Mouse (Mus musculus): Measurements from ENCODE around the gene Kcnip4.
A peak's percentile ranks its signal among the peaks of the same experiment; 100 is the strongest.

The Kcnip4 gene

DNA sequence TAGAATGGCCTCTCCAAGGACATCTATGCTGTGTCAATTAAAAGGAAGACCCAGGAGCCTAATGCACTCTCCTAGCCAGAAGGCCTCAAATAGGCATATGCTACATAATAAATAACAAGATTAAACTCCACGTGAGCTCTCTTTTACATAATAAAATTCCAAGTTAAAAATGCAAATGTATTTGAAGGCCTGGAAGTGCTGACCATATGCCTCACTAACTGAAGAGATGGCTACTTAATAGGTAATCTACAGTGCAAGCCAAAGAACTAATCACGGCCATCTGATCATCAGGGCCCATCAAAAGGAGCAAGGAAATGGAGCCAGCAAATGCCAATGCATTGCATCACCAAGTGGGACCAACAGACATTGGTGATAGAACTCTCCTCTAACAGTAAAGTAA lies 277.6 kb downstream of the Kcnip4 start:
- DNase-seq (ENCODE audit: low spot score): no peak

DNA sequence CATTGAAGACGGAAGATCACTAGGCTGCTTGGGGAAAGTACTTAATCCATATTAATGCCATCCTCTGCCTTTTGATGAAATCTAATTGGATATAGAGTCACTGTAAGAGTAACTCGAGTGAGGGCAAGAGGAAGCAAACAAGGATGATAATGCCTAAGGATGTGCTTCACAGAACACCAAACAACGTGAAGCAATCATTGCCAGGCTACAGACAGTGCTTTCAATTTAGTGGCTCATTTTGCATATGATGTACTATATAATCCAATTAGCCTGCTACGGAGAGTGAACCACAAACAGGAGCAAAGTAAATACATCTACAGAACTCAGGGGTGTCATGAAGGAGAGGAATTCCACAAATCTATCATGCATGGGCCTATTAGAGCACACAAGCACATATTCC lies 280.3 kb downstream of the Kcnip4 start:
- no peak for DNase-seq (ENCODE audit: low spot score)

DNA sequence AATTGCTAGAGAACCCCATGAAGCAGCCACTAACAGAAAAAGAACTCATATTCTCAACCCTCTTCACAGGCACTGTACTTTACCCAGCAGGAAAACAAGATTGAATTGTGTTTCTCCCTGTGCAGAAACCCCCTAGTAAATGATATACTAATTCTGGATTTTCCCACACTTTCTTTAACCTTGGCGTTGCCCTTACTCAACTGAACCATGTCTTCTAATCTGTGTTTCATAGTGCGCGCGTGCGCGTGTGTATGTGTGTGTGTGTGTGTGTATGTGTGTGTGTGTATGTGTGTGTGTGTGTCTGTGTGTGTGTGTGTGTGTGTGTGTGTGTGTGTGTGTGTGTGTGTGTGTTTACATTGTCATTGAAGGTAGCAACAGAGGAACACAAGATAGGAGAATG lies 283.0 kb downstream of the Kcnip4 start:
- DNase-seq (ENCODE audit: low spot score): no peak

- DNase-seq (ENCODE audit: low spot score): peak; percentile 1
Measured at GRCm38 (mm10) chr5:49201164-49201756, 323.4 kb downstream of the Kcnip4 start.

DNA sequence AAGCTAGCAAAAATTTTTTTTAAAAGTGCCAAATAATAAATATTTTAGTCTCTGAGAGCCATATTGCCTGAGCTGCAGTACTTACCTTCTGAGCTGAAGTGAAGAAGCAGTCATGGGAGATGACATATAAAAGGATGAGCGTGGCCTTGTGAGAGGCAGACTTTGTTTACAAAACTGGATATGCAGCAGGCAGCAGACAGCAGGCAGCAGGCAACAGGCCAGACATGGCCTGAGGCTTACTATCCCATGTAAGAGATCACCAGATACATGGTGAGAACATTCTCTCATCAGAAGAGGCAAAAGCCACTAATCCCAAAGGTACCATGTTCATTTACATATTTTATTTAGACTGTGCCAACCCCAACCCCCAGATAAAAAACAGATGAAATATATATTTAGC lies 336.5 kb downstream of the Kcnip4 start:
- DNase-seq (ENCODE audit: low spot score): no peak

DNA sequence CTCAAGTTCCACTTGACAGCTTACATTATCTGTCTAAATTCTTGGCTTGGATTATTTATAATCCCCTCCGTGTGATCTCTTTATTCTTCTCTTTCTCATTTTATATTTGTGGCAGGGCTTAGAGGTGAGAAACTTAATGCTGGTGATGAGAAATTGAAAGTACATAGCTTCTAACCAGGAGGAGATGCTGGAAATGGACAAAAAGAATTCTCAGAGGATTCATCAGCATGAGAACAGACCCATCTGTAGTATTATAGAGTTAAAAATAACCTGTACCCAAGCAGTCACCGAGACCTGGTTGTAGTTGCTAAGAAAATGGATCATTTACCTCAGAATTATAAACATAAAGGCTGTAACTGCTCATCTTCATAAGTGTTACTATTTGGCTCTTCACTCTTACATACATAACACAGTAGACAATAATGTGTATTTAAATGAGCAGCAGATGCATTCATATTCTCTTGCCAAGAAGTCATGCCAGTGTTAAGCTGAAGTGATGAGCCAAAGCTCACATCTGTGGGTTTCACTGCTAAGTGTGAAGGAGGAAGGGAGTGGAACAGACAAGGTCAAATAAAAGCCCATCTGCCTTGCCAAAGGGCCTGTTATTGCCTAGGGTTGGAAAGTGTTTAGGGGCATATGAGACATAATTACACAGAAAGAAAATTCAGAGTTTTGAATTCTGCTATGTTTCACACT lies 374.4 kb downstream of the Kcnip4 start:
- DNase-seq (ENCODE audit: low spot score): no peak

DNA sequence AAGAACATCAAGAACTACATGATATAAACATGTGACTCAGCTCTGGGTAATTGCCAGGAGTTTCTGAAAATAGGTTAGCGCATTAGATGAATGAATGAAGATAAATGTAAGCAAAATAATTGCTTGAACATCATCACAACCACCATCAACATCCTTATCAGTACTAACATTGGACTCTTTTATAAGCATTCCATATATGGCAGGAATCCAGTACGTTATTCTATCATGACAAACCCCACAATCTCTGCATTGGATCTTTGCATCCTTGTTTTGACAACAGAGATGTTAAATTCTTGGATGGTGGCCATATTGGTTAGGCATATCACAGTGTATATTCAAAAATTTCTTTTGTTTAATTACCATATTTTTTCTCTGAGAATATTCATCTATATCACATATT lies 375.0 kb downstream of the Kcnip4 start:
- no peak for DNase-seq (ENCODE audit: low spot score)

- DNase-seq (ENCODE audit: low spot score): no peak
Measured at GRCm38 (mm10) chr5:49095432-49095831, 429.3 kb downstream of the Kcnip4 start.

- peak; percentile 4 for DNase-seq (ENCODE audit: low spot score)
Measured at GRCm38 (mm10) chr5:49094945-49095344, 429.8 kb downstream of the Kcnip4 start.

GRCm38 (mm10) chr5:49094306-49094705 lies 430.4 kb downstream of the Kcnip4 start:
- no peak for DNase-seq (ENCODE audit: low spot score)

DNA sequence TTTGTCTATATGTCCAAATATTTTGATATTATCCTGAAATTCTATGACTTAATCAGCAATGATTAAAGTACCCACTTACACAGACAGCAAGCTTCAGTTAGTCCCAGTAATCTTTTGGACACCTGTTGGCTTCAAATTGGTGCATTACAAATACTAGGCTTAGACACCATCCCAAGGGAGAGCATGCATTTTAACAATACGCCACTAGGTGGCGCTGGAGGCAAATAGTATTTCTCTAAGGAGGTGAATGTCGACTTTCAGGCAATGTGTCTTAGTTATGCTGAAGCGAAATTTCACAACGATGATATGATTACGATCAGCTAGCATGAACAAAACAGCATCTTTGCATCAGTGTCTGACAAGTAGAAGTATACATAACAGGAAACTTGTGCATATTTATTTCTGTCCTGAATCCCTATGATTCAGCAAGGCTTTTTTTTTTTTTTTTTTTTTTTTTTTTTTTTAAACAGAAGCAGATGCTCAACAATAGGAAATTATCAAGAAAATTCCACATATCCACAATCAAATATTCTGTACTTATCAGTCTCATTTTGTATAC lies 434.5 kb downstream of the Kcnip4 start:
- peak; percentile 93 for DNase-seq (ENCODE audit: low spot score)

- peak; percentile 4 for DNase-seq (ENCODE audit: low spot score)
Measured at GRCm38 (mm10) chr5:49065646-49066045, 459.1 kb downstream of the Kcnip4 start.

DNA sequence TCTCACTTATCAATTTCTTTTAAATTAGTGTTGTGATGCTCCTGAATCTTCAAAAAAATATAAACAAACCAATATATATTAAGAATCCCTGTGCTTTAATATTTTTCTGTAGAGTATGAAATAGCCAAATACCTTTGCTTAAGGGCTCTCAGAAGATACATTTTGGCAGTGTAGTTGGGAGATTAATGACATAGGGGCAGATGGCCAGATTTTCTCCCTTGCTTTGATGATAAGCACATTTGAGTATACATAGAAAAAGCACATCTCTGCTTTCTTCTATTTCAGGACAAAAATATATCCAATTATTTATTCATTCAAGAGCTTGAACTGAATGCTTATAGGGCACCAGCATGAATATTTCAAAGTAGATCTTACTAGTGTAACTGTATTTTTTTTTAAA lies 465.8 kb downstream of the Kcnip4 start:
- DNase-seq (ENCODE audit: low spot score): no peak

DNA sequence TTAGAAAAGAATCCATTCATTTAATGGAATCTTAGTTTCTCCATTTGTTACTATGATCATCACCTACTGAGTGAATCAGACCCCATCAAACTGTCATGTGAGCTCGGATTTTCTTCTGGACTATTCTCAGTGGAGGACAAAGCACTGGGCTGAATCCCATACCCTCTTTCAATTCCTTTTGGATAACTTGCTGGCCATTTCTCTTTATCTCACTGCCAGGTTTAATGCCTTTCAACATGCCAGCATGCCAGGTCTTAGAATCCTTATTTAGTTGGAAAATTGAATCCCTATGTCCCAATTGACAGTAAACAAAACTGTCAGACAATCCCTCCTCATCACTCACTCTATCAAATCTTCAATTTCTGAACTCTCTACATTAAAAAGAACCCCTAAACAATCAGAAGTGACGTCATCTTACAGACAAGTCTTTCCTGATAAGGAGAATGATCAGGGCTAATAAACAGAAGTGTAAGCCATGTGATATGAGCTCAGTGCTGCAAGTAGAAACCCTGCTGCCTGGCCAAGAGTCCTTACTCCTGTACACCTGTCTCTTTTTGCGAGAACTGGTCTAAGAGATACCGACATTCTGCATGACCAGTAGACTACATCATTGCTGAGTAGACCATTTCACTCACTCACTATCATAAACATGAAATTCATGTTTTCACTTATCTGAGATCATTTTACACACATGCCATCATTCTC lies 466.9 kb downstream of the Kcnip4 start:
- DNase-seq (ENCODE audit: low spot score): no peak

- DNase-seq (ENCODE audit: low spot score): no peak
Measured at GRCm38 (mm10) chr5:49047960-49048359, 476.7 kb downstream of the Kcnip4 start.

- DNase-seq (ENCODE audit: low spot score): peak; percentile 1
Measured at GRCm38 (mm10) chr5:49041259-49041845, 483.4 kb downstream of the Kcnip4 start.

GRCm38 (mm10) chr5:48997359-48997758 lies 527.3 kb downstream of the Kcnip4 start:
- no peak for DNase-seq (ENCODE audit: low spot score)

DNA sequence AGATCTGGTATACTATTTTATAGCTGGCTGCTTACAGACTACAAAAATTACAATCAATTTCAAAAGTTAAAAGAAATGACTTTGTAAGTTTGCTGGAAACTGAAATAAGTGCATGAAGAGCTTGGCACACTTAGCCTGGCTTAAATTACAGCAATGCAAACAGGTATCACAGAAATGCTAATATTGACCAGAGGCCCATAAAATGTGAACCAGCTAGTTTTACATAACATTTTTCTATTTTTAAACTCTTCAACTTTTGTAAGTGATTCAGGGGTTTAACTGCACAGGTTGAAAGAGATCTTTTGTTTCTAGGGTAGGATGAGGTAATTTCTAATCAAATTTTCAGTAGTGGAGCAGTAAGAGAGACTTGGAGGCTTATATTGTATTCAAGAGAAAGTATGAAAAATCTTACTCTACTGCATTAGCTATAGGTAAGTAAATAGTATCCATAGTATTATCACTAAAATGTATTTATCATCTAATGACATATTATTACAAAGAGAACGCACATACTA lies 535.5 kb downstream of the Kcnip4 start:
- DNase-seq (ENCODE audit: low spot score): no peak

DNA sequence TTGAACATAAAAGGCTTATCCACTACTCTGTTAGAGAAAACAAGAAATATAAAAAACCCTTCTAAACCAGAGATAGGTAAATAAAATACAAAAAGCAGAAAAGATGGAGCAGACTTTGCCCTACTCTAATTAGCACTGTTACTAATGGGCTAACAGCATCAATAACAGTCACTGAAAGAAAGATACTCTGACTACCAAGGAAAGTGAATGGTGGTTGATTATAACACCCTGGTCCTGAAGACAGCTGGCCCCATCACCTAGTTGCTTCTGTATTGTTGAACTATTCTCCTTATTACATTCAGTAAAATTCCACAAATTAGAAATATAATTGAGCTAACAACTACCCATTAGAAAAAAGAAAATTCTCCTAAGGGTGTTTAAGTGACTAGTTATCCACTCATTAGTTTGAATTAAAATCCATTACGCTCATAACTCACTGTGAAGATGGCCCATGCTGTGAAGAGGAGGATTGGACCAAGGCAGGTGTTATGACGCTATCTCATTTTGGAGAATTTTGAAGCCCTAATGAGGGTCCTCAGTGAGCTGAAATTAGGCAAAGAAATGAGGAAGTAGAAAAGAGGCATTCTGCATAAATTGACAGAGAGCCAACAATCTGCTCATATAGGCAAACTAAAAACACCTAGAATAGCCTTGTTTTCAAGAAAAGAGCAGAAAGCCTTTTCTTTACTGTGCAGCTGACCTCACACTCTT lies 582.2 kb downstream of the Kcnip4 start:
- DNase-seq (ENCODE audit: low spot score): no peak

- DNase-seq (ENCODE audit: low spot score): no peak
Measured at GRCm38 (mm10) chr5:48931881-48932280, 592.8 kb downstream of the Kcnip4 start.

GRCm38 (mm10) chr5:48890216-48890615 lies 634.5 kb downstream of the Kcnip4 start:
- DNase-seq (ENCODE audit: low spot score): no peak

Data from embryo, embryonic 10.5 days (tissue).